Mouse (Mus musculus) kidney, adult 2 months (tissue): Measurements from ENCODE around the gene Fam25c.

ENCODE experiments used
- CTCF ChIP-seq: fragments of 200-500 bp; conservative IDR thresholded peaks from 2 replicates; pipeline ENCODE4 v1.5.1; 2011; ENCODE audit warnings: low read depth, mild to moderate bottlenecking, control low read depth, low read length, moderate library complexity, mixed read lengths; ENCODE audit not compliant: insufficient read depth, insufficient read length
- POLR2A ChIP-seq: fragments of 200-500 bp; IDR thresholded peaks from one replicate; pipeline ENCODE4 v1.6.1; 2011; ENCODE audit warnings: low read depth, low read length, control low read depth

GRCm38 (mm10) chr14:34355301-34355700, at the start of gene Fam25c:
- no peak for TF ChIP-seq CTCF
- no peak for TF ChIP-seq POLR2A
